Mouse (Mus musculus) frontal cortex, adult 2 months (tissue): ENCODE data around the gene Nox3. TPM values are rescaled to one million over a fixed set of nuclear protein-coding genes. Genes with fewer than 3 reads are reported as not detected.

Source experiments
- DNase-seq, 2 experiments: peaks; one replicate each; pipeline ENCODE4 v3.0.0; 2022; ENCODE audit warnings: low spot score in 1 of 2; ENCODE audit errors: extremely low spot score in 1 of 2
- polyA plus RNA-seq: library from polyadenylated mRNA; depleted of rRNA; stranded (reverse); fragments of >200 nt; gene quantifications from 2 replicates; pipeline ENCODE4 v1.2.3, GENCODE M21; 2012; rRNA removed

Nox3 gene
- polyA plus RNA-seq, 1 experiment = 0.04 TPM

DNA sequence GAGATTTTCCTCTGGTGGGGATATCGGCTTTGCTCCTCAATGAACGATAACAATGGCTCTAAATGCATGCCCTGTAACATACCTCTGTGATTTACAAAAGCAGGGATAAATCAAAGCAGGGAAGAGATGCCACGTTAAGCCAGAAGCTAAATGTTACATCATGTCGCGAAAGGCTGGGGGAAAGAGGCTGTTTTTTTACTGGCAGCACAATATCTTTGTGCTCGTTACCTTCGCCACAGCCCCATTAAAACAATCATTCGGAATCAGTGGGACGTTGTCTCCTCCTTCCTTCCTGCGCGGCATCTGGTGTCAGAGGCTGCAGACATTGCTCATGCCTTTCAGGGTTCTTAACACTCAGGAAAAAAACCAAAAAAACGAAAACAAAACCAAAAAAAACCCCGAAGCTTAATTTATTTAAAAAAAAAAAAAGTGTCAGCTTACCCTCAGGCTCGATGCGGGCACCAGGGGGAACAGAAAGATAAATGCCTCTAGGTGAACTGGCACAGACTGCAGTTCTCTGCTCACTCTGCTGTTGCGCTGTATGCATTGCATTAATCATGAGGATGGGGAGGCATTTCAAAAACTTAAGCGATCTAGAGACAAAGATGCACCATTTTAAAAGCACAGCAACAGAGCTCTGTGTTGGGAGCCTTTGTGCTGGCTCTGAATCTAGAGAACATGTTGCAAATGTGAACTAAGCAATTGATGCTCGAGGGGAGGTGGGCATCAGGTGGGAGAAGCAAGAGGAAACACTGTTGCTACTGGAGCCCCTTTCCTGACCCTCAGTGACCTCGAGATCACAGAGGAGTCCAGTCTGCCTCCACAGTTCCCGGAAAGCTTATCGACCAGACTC is 84.9 kb downstream of the Nox3 start:
- peak in 1 of 2 experiments; percentile 54 for DNase-seq

- DNase-seq = no peak
Observed at GRCm38 (mm10) chr17:3610307-3610754, 85.7 kb downstream of the Nox3 start.

GRCm38 (mm10) chr17:3602954-3603672 is 92.9 kb downstream of the Nox3 start:
- peak; percentile 12 to 55 for DNase-seq

- no peak for DNase-seq
Observed at GRCm38 (mm10) chr17:3598393-3598792, 97.7 kb downstream of the Nox3 start.

DNA sequence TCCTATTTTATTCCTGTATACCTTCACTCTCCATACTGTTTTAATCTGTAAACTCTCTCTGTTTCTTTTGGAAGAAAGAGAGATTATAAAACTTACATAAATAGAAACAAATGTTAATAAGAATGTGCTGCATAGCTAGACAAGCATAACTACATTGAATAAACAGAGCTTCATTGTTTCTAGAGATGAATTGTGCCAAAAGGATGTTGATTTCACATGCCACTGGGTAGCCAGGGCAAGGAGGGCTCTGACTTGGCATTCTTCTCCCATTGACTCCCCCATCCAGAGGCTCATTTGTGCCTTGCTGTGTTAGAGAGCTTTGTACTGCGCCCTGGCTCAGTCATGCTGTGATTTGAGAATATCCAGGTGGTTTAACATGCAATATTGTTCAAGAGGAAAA is 98.2 kb downstream of the Nox3 start:
- no peak for DNase-seq

- DNase-seq = no peak
Observed at GRCm38 (mm10) chr17:3597130-3597529, 98.9 kb downstream of the Nox3 start.

Other genes with a start within 250 kb of the Nox3 start
- 1.4 and 2.0 TPM in 2 replicates for gene Cldn20, start 163.7 kb downstream of the Nox3 start, polyA plus RNA-seq
- 5.9 and 7.3 TPM in 2 replicates for gene Tfb1m, start 138.5 kb downstream of the Nox3 start, polyA plus RNA-seq